Mouse (Mus musculus): ENCODE results near the gene Ppp1r3f.

The Ppp1r3f gene

GRCm38 (mm10) chrX:7524961-7525360 is 49.1 kb downstream of the Ppp1r3f start:
- DNase-seq: no peak
